Mouse (Mus musculus) hindbrain, embryonic 10.5 days (tissue): ENCODE measurements at regions not wholly inside any gene's neighbourhood (a gene's known extent, or its start where the extent isn't known, plus 50 kb on each side); places are given as distances from the start of the nearest gene placed in this dataset.

ENCODE experiments used
- DNase-seq: peaks from one replicate; pipeline ENCODE4 v3.0.0-alpha.2; 2017; ENCODE audit warnings: low spot score
- H3K27ac ChIP-seq: fragments of 300-500 bp; sonication (generic); 2 replicates; pipeline ENCODE4 v1.5.1; 2016; ENCODE audit warnings: mild to moderate bottlenecking, moderate library complexity
- H3K27me3 ChIP-seq: fragments of 300-500 bp; sonication (generic); 2 replicates; pipeline ENCODE4 v1.6.1; 2016; ENCODE audit warnings: mild to moderate bottlenecking; ENCODE audit not compliant: poor library complexity, insufficient read depth, severe bottlenecking
- H3K36me3 ChIP-seq: fragments of 300-500 bp; sonication (generic); 2 replicates; pipeline ENCODE4 v1.6.1; 2016; ENCODE audit warnings: mild to moderate bottlenecking, moderate library complexity
- H3K4me1 ChIP-seq: fragments of 300-500 bp; sonication (generic); replicated peaks from 2 replicates; pipeline ENCODE4 v1.6.1; 2016; ENCODE audit warnings: mild to moderate bottlenecking
- H3K4me3 ChIP-seq: fragments of 300-500 bp; sonication (generic); 2 replicates; pipeline ENCODE4 v1.5.1; 2016; ENCODE audit warnings: mild to moderate bottlenecking, moderate library complexity
- H3K9me3 ChIP-seq: fragments of 300-500 bp; sonication (generic); 2 replicates; pipeline ENCODE4 v1.6.1; 2016; ENCODE audit warnings: mild to moderate bottlenecking, moderate library complexity
- WGBS: fragments of 180-500 bp; shearing (Covaris S2); methylation state at CpG from one replicate; pipeline ENCODE4 v1.1.7; 2016; 5-methylcytosine and 5-hydroxymethylcytosine counted together

DNA sequence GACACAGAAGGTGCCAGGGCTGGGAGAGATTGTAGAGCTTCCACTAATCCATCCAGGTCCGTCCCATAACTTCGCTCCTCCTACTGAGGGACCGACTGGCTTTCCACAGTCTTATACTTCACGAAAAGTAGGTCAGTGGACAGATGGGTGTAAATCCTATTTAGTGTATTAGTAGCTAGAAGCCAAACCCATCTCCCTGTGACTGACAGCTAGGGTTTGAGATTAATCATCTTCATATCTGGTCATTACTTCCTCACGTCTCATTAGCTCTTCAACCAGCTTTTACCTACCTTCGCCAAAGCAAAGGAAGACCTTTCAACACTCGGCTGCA lies 60.4 kb upstream of the Scaf11 start:
- no peaks in the 10 kb centered on the region for H3K9me3 ChIP-seq
- no peak overlapping the region for H3K27ac ChIP-seq
- H3K4me1 ChIP-seq = peaks cover 14% of the 10 kb centered on the region
- no peaks in the 10 kb centered on the region for H3K36me3 ChIP-seq
- H3K4me3 ChIP-seq = no peak overlapping the region
- no peaks in the 10 kb centered on the region for H3K27me3 ChIP-seq
- DNase-seq = no peak
- WGBS = 95% methylated on average over 7 of the region's 7 CpGs

DNA sequence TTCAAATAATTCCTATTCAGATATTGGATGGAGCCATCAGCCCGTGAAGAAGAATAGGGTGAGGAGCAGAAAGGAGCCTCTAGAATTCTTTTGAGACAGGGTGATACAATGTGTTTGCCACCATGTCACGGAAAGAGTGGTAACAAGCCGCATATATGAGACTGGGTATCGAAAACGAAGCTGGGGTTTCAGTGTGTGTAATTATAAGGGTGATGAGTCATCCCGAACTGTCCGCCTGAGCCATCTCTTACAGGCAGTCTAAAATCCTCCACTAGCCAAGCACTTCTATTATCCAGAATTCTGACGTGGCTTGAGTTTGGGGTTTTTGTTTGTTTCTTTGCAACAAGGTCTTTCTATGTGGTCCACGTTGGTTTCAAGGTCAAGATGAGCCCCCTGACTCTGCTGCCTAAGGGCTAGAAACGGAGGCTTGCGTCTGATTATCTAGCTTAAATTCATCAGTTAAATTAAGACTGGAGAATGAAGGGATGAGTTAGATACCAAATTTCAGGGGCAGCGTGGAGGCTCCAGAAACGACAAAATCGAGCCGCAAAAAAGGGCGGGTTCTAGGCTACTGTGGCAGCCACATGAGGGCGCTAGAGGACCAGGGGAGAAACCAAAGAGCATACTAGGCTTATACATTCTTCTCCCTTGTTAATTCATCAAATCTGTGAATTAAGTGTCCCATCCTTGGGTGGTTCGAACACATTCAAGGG lies 59.9 kb upstream of the Scaf11 start:
- Histone ChIP-seq H3K4me1 (peaks cover 10% of the 10 kb centered on the region), H3K36me3 (no peaks in the 10 kb centered on the region), H3K27ac (no peak overlapping the region), H3K9me3 (no peaks in the 10 kb centered on the region), H3K27me3 (no peaks in the 10 kb centered on the region), H3K4me3 (no peak overlapping the region)
- DNase-seq = peak; percentile 39
- 74% methylated on average over 18 of the region's 18 CpGs for WGBS

DNA sequence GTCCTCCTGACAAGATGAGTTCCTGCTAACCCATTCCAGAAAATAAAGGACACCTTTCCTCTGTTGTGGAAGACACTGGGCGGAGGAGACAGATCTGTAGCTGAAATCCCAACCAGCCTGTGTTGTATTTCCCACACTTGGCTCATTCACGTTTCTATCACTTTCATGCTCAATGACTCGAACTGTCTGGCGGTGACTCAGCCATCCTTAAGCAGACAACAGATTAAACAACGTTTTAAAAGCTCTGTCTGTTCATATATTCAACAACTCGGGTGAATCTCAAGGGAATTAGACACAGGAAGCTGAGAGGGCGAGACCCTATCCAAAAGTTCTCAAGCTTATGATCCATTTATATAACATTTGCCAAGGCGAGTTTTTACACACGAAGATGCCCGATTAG lies 57.5 kb upstream of the Scaf11 start:
- Histone ChIP-seq H3K27me3 (no peaks in the 10 kb centered on the region), H3K36me3 (no peaks in the 10 kb centered on the region), H3K4me1 (no peaks in the 10 kb centered on the region), H3K9me3 (no peaks in the 10 kb centered on the region), H3K4me3 (no peak overlapping the region), H3K27ac (no peak overlapping the region)
- WGBS = 84% methylated on average over 10 of the region's 10 CpGs
- no peak for DNase-seq

DNA sequence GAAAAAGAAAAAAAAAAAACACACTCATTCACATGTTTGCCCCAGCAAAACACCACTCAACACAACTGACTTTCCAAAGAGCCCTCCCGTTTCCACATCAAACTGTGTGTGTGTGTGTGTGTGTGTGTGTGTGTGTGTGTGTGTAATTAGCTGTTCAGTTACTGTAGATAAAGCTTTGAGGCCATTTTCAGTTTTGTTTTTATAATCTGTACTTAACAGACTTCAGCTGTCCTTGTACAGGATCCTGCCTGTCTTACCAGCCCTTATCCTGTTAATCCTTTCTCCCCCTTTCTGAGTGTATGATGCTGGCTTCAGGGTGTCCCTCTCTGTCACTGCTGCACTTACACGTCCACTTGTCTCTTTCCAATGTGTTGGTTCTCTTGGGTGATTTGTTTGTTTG lies 55.0 kb upstream of the Scaf11 start:
- H3K36me3 ChIP-seq = no peaks in the 10 kb centered on the region
- H3K27ac ChIP-seq = no peak overlapping the region
- H3K4me3 ChIP-seq = no peak overlapping the region
- WGBS = 80% methylated on average over 2 of the region's 2 CpGs
- H3K27me3 ChIP-seq = no peaks in the 10 kb centered on the region
- H3K4me1 ChIP-seq = no peaks in the 10 kb centered on the region
- no peak for DNase-seq
- no peaks in the 10 kb centered on the region for H3K9me3 ChIP-seq

DNA sequence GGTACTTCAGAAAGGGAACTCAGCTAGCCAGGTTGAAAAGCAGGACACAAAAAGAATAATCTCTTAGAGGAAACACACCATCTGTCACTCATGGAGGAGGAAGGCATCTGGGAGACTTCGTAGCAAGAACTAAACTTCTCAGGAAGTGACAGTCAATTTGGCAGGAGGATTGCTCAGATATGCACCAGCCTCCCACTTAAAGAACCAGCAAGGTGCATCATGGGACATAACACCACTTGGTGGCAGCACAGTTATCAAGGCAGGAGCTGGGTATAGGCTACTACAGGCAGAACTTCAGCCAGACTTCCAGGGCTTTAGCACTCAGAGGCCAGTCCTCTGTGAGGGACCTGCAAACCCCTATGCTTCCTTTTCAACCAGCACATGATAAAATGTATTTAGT lies 52.0 kb upstream of the Scaf11 start:
- no peak overlapping the region for H3K27ac ChIP-seq
- no peak for DNase-seq
- H3K9me3 ChIP-seq = no peaks in the 10 kb centered on the region
- H3K4me1 ChIP-seq = no peaks in the 10 kb centered on the region
- H3K4me3 ChIP-seq = no peak overlapping the region
- H3K27me3 ChIP-seq = no peaks in the 10 kb centered on the region
- 98% methylated on average over 1 of the region's 1 CpGs for WGBS
- no peaks in the 10 kb centered on the region for H3K36me3 ChIP-seq
